Mouse (Mus musculus): ENCODE data around the gene Pnkd. TPM values are rescaled to one million over a fixed set of nuclear protein-coding genes. Genes with fewer than 3 reads are reported as not detected.

Gene Pnkd
- total and polyA plus RNA-seq, 3 experiments: 52.5 to 64.2 TPM; not detected in 1

DNA sequence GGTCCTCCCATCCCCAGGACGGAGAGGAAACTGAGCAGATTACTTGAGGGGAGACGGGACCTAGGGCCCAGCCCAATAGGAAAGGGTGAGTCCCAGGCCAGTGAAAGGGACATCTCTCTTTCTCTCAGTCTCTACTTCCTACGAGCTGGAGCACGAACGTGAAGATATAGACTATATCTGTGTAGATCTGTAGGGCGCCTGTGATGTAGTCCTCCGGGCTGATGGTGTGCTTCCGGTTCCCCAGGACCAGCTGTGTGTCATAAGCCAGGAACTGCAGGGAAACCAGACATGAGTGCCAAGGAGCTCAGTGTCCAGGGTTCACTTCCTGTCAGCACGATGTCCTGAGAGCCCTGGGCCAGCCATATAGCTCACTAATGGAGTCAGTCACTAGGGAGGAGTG, 4.5 kb downstream of the Pnkd start:
- H3K27ac ChIP-seq (ENCODE audit: control insufficient read depth, low read depth, low read length): no peak overlapping the region
- H3K36me3 ChIP-seq (ENCODE audit: control insufficient read depth in 1 of 2, insufficient read depth in 2 of 2, low read length in 2 of 2): peaks cover 0 to 2% of the 10 kb centered on the region in 2 experiments; a peak in 2 of 4 replicates
- H3K79me2 ChIP-seq (ENCODE audit: control insufficient read depth, insufficient read depth, low read length, poor library complexity): no peaks in the 10 kb centered on the region; the same call in 1 of the 2 replicates
- DNase-seq (ENCODE audit: low read depth, low spot score): no peak
- H3K4me3 ChIP-seq (ENCODE audit: control insufficient read depth in 1 of 2, insufficient read depth in 1 of 2, low read depth in 2 of 2, low read length in 2 of 2): no peak overlapping the region
- no peak for TF ChIP-seq RAD21 (IDR thresholded peaks at IDR 0.05; ENCODE audit: low read depth, low read length)
- no peak for TF ChIP-seq ZMIZ1 (IDR thresholded peaks at IDR 0.05; ENCODE audit: low read depth, low read length)
- TF ChIP-seq MEF2A (IDR thresholded peaks at IDR 0.05; ENCODE audit: extremely low read depth, insufficient replicate concordance, low read depth, low read length, poor library complexity, severe bottlenecking): no peak
- TF ChIP-seq ZNF384 (IDR thresholded peaks at IDR 0.05; ENCODE audit: low read depth, low read length): no peak
- no peak for TF ChIP-seq TBP (IDR thresholded peaks at IDR 0.05; ENCODE audit: low read depth, low read length)
- no peak for TF ChIP-seq SMC3 (IDR thresholded peaks at IDR 0.05; ENCODE audit: low read depth, low read length)
- TF ChIP-seq JUND (IDR thresholded peaks at IDR 0.05; ENCODE audit: low read depth, low read length): no peak
- TF ChIP-seq MXI1 (IDR thresholded peaks at IDR 0.05; ENCODE audit: low read depth, low read length): no peak
- TF ChIP-seq SIN3A (IDR thresholded peaks at IDR 0.05; ENCODE audit: low read length): no peak
- no peak for TF ChIP-seq HCFC1 (IDR thresholded peaks at IDR 0.05; ENCODE audit: low read depth, low read length)
- TF ChIP-seq KAT2A (conservative IDR thresholded peaks at IDR 0.05; ENCODE audit: low read depth, low read length): no peak
- TF ChIP-seq CHD1 (IDR thresholded peaks at IDR 0.05; ENCODE audit: low read depth, low read length): no peak
- no peaks in the 10 kb centered on the region for H3K9me3 ChIP-seq (replicated peaks; ENCODE audit: insufficient read depth, low read length)
- H3K9ac ChIP-seq (ENCODE audit: control insufficient read depth, low read depth, low read length, poor library complexity, severe bottlenecking): no peak overlapping the region
- H3K27me3 ChIP-seq (ENCODE audit: control insufficient read depth in 1 of 2, insufficient read depth in 2 of 2, low read length in 2 of 2): no peaks in the 10 kb centered on the region
- no peaks in the 10 kb centered on the region; a peak in 1 of 4 replicates for H3K4me1 ChIP-seq (ENCODE audit: control insufficient read depth in 1 of 2, insufficient read depth in 2 of 2, low read length in 2 of 2)

- no peak overlapping the region for H3K9ac ChIP-seq (ENCODE audit: control insufficient read depth, low read depth, low read length, poor library complexity, severe bottlenecking)
- H3K9me3 ChIP-seq (replicated peaks; ENCODE audit: insufficient read depth, low read length): no peaks in the 10 kb centered on the region
- H3K4me1 ChIP-seq (ENCODE audit: control insufficient read depth in 1 of 2, insufficient read depth in 2 of 2, low read length in 2 of 2): peaks cover under 1 to 1% of the 10 kb centered on the region in 2 experiments; a peak in 2 of 4 replicates
- no peaks in the 10 kb centered on the region for H3K79me2 ChIP-seq (ENCODE audit: control insufficient read depth, insufficient read depth, low read length, poor library complexity)
- TF ChIP-seq MEF2A (IDR thresholded peaks at IDR 0.05; ENCODE audit: extremely low read depth, insufficient replicate concordance, low read depth, low read length, poor library complexity, severe bottlenecking): no peak
- no peak for TF ChIP-seq RCOR1 (IDR thresholded peaks at IDR 0.05; ENCODE audit: low read depth, low read length)
- no peak for TF ChIP-seq ZMIZ1 (IDR thresholded peaks at IDR 0.05; ENCODE audit: low read depth, low read length)
- TF ChIP-seq JUND (IDR thresholded peaks at IDR 0.05; ENCODE audit: low read depth, low read length): no peak
- TF ChIP-seq USF1 (IDR thresholded peaks at IDR 0.05; ENCODE audit: low read depth, low read length): no peak
- no peak for DNase-seq (ENCODE audit: low read depth, low spot score)
- no peaks in the 10 kb centered on the region for H3K27me3 ChIP-seq (ENCODE audit: control insufficient read depth in 1 of 2, insufficient read depth in 2 of 2, low read length in 2 of 2)
- no peak overlapping the region for H3K4me3 ChIP-seq (ENCODE audit: control insufficient read depth in 1 of 2, insufficient read depth in 1 of 2, low read depth in 2 of 2, low read length in 2 of 2)
- peaks cover 0 to 2% of the 10 kb centered on the region in 2 experiments; a peak in 3 of 4 replicates for H3K36me3 ChIP-seq (ENCODE audit: control insufficient read depth in 1 of 2, insufficient read depth in 2 of 2, low read length in 2 of 2)
- no peak overlapping the region for H3K27ac ChIP-seq (ENCODE audit: control insufficient read depth, low read depth, low read length)
Measured at GRCm38 (mm10) chr1:74289740-74290139, 5.0 kb downstream of the Pnkd start.

DNA sequence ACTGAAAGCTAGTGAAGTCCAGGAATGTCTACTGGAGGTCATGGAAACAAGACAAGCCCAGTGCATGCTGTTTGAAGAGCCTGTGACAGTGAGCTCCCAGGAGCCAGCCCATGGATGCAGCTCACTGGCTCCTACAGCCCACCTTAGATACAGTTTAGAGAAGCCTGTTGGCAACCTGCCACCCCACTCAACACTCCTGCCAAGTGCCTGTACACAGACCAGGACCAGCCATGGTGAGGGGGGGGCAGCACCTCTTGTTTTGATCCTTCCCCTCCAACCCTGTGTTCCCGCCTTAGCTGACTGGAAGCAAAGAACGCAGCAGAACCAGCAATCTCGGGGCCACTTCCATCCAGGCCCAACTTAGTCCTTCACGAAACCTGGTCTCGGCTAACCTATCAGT, 5.4 kb downstream of the Pnkd start:
- no peak for DNase-seq (ENCODE audit: low read depth, low spot score)
- Histone ChIP-seq H3K4me3 (ENCODE audit: control insufficient read depth in 1 of 2, insufficient read depth in 1 of 2, low read depth in 2 of 2, low read length in 2 of 2) (no peak overlapping the region), H3K9ac (ENCODE audit: control insufficient read depth, low read depth, low read length, poor library complexity, severe bottlenecking) (no peak overlapping the region), H3K79me2 (ENCODE audit: control insufficient read depth, insufficient read depth, low read length, poor library complexity) (no peaks in the 10 kb centered on the region), H3K9me3 (replicated peaks; ENCODE audit: insufficient read depth, low read length) (no peaks in the 10 kb centered on the region), H3K27ac (ENCODE audit: control insufficient read depth, low read depth, low read length) (no peak overlapping the region), H3K27me3 (ENCODE audit: control insufficient read depth in 1 of 2, insufficient read depth in 2 of 2, low read length in 2 of 2) (no peaks in the 10 kb centered on the region), H3K4me1 (ENCODE audit: control insufficient read depth in 1 of 2, insufficient read depth in 2 of 2, low read length in 2 of 2) (peaks cover 5% of the 10 kb centered on the region in 2 experiments; a peak in 3 of 4 replicates), H3K36me3 (ENCODE audit: control insufficient read depth in 1 of 2, insufficient read depth in 2 of 2, low read length in 2 of 2) (peaks cover 0 to 6% of the 10 kb centered on the region in 2 experiments)
- TF ChIP-seq EP300 (IDR thresholded peaks at IDR 0.05; ENCODE audit: low read depth in 1 of 2, low read length in 2 of 2) (no peak), CHD2 (IDR thresholded peaks at IDR 0.05; ENCODE audit: low read length) (no peak), CTCF (IDR thresholded peaks at IDR 0.05 in 2 of 3, conservative IDR thresholded peaks at IDR 0.05 in 1 of 3; ENCODE audit: control insufficient read depth in 1 of 3, insufficient read depth in 1 of 3, low read depth in 2 of 3, low read length in 3 of 3, poor library complexity in 1 of 3, severe bottlenecking in 1 of 3) (no peak), JUND (IDR thresholded peaks at IDR 0.05; ENCODE audit: low read depth, low read length) (no peak), CHD1 (IDR thresholded peaks at IDR 0.05; ENCODE audit: low read depth, low read length) (no peak), E2F4 (IDR thresholded peaks at IDR 0.05; ENCODE audit: borderline replicate concordance, low read depth, low read length) (no peak), USF1 (IDR thresholded peaks at IDR 0.05; ENCODE audit: low read depth, low read length) (no peak), TBP (IDR thresholded peaks at IDR 0.05; ENCODE audit: low read depth, low read length) (no peak), USF2 (IDR thresholded peaks at IDR 0.05; ENCODE audit: borderline replicate concordance in 1 of 2, insufficient read depth in 1 of 2, low read depth in 1 of 2, low read length in 2 of 2) (no peak)

All from MEL (cell line).